Mouse (Mus musculus): ENCODE data around the gene Prr14l. TPM values are rescaled to one million over a fixed set of nuclear protein-coding genes. Genes with fewer than 3 reads are reported as not detected.

Prr14l gene
- 7.6 TPM for polyA plus RNA-seq (2014; fragmentation: Illumina TruSeq; extraction: RNeasy Lipid Tissue Mini Kit (QIAGEN cat#74804); ENCODE audit: low read depth, low replicate concordance)

GRCm38 (mm10) chr5:32853731-32854507, at the start of gene Prr14l:
Gene Prr14l, minus strand, starts transcription at chr5:32854256.

GRCm38 (mm10) chr5:32863253-32864228, 9.5 kb upstream of the Prr14l start, which contains the start of gene Depdc5:
Gene Depdc5, plus strand, starts transcription at chr5:32863701.

GRCm38 (mm10) chr5:32827009-32827408, 27.0 kb downstream of the Prr14l start, which contains the start of gene Gm20671:
Gene Gm20671, minus strand, starts transcription at chr5:32827109.

GRCm38 (mm10) chr5:32785313-32785915, 68.6 kb downstream of the Prr14l start, which contains the start of gene Pisd:
Gene Pisd, minus strand, starts transcription at chr5:32785646.

Other genes with a start within 250 kb of the Prr14l start
- gene Yes1, start 243.1 kb downstream of the Prr14l start, polyA plus RNA-seq (2014; fragmentation: Illumina TruSeq; extraction: RNeasy Lipid Tissue Mini Kit (QIAGEN cat#74804); ENCODE audit: low read depth, low replicate concordance): 15.1 TPM
- gene Pisd, start 68.6 kb downstream of the Prr14l start, polyA plus RNA-seq (2014; fragmentation: Illumina TruSeq; extraction: RNeasy Lipid Tissue Mini Kit (QIAGEN cat#74804); ENCODE audit: low read depth, low replicate concordance): 82.0 TPM
- gene Gm20671, start 27.1 kb downstream of the Prr14l start, polyA plus RNA-seq (2014; fragmentation: Illumina TruSeq; extraction: RNeasy Lipid Tissue Mini Kit (QIAGEN cat#74804); ENCODE audit: low read depth, low replicate concordance): not detected
- gene Depdc5, start 9.4 kb upstream of the Prr14l start, polyA plus RNA-seq (2014; fragmentation: Illumina TruSeq; extraction: RNeasy Lipid Tissue Mini Kit (QIAGEN cat#74804); ENCODE audit: low read depth, low replicate concordance): 13.4 TPM
- gene Ywhah, start 164.6 kb upstream of the Prr14l start, polyA plus RNA-seq (2014; fragmentation: Illumina TruSeq; extraction: RNeasy Lipid Tissue Mini Kit (QIAGEN cat#74804); ENCODE audit: low read depth, low replicate concordance): 132 TPM
- gene Slc5a1, start 250.0 kb upstream of the Prr14l start, polyA plus RNA-seq (2014; fragmentation: Illumina TruSeq; extraction: RNeasy Lipid Tissue Mini Kit (QIAGEN cat#74804); ENCODE audit: low read depth, low replicate concordance): 0.14 TPM

All from adipose tissue, adult 10 weeks (tissue).